Mouse (Mus musculus) ES-Bruce4 (cell line): ENCODE data around the gene Tmem143. TPM values are rescaled to one million over a fixed set of nuclear protein-coding genes. Genes with fewer than 3 reads are reported as not detected.
"Not testable (repeated sequence)": the region's sequence is repeated elsewhere in the genome, so short reads cannot be mapped to it uniquely, and the experiment has no call there.

Experiments
- H3K27ac ChIP-seq: 2 replicates; pipeline ENCODE4 v1.5.1; 2012; ENCODE audit warnings: low read length, inconsistent platforms; ENCODE audit not compliant: insufficient read depth
- H3K27me3 ChIP-seq: 2 replicates; pipeline ENCODE4 v1.6.1; 2012; ENCODE audit warnings: mild to moderate bottlenecking, low read length, inconsistent platforms; ENCODE audit not compliant: control insufficient read depth, poor library complexity, insufficient read depth, severe bottlenecking
- H3K36me3 ChIP-seq: 2 replicates; pipeline ENCODE4 v1.6.1; 2012; ENCODE audit warnings: inconsistent platforms, mild to moderate bottlenecking, low read length, moderate library complexity; ENCODE audit not compliant: control insufficient read depth, poor library complexity, insufficient read depth, severe bottlenecking
- H3K4me1 ChIP-seq: one replicate; pipeline ENCODE4 v1.8.1; 2011; ENCODE audit warnings: low read length; ENCODE audit not compliant: control insufficient read depth, insufficient read depth
- H3K4me3 ChIP-seq: 2 replicates; pipeline ENCODE4 v1.5.1; 2011; ENCODE audit warnings: low read depth, mild to moderate bottlenecking, low read length
- H3K9ac ChIP-seq: 2 replicates; pipeline ENCODE4 v1.6.1; 2012; ENCODE audit warnings: low read depth, mild to moderate bottlenecking, inconsistent platforms; ENCODE audit not compliant: poor library complexity, severe bottlenecking
- H3K9me3 ChIP-seq: replicated peaks from 2 replicates; pipeline ENCODE4 v1.6.1; 2012; ENCODE audit warnings: mild to moderate bottlenecking, low read length, inconsistent platforms; ENCODE audit not compliant: control insufficient read depth, poor library complexity, insufficient read depth, severe bottlenecking
- CTCF ChIP-seq: IDR thresholded peaks from one replicate; pipeline ENCODE4 v1.8.1; 2011; ENCODE audit warnings: low read depth, low read length
- EP300 ChIP-seq: IDR thresholded peaks from 2 replicates; pipeline ENCODE4 v1.6.1; 2011; ENCODE audit warnings: low read depth, low read length; ENCODE audit not compliant: insufficient read depth
- POLR2A ChIP-seq: IDR thresholded peaks from one replicate; pipeline ENCODE4 v1.8.1; 2011; ENCODE audit warnings: low read length; ENCODE audit not compliant: insufficient read depth
- polyA plus RNA-seq: library from polyadenylated mRNA; stranded (reverse); fragments of >200 nt; gene quantifications from 2 replicates; pipeline ENCODE4 v1.2.4, GENCODE M21; 2011; ENCODE audit warnings: low read depth; ENCODE audit not compliant: missing spikeins, insufficient read depth, insufficient read length

Gene Tmem143
- polyA plus RNA-seq, 1 experiment: 21.7 TPM

DNA sequence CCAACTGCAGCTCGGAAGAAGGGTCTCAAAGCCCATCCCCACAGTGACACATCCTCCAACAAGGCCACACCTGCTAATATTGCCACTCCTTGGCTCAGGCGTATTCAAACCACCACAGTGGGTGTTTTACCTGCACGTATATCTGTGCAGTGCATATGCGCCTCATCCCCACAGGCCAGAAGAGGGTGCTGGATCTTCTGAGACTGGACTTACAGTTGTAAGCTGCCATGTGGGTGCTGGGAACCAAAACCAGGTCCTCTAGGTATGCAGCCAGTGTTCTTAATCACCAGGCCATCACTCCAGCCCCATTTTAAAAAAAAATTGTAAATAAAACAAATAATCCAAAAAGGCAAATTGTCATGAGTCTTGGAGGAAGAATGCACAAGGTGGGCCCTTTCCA lies 16.2 kb upstream of the Tmem143 start:
- H3K4me3 ChIP-seq: no peak overlapping the region
- no peaks in the 10 kb centered on the region for H3K4me1 ChIP-seq
- H3K27me3 ChIP-seq: no peaks in the 10 kb centered on the region
- no peaks in the 10 kb centered on the region for H3K9me3 ChIP-seq
- no peak overlapping the region for H3K9ac ChIP-seq
- TF ChIP-seq EP300 (no peak), CTCF (no peak), POLR2A (no peak)
- H3K36me3 ChIP-seq: peaks cover 38% of the 10 kb centered on the region
- H3K27ac ChIP-seq: no peak overlapping the region

GRCm38 (mm10) chr7:45881011-45881410 lies 15.7 kb upstream of the Tmem143 start:
- Histone ChIP-seq H3K36me3 (peaks cover 34% of the 10 kb centered on the region), H3K27me3 (no peaks in the 10 kb centered on the region), H3K4me1 (no peaks in the 10 kb centered on the region), H3K9me3 (no peaks in the 10 kb centered on the region), H3K9ac (no peak overlapping the region), H3K27ac (no peak overlapping the region), H3K4me3 (no peak overlapping the region)
- no peak for TF ChIP-seq POLR2A
- no peak for TF ChIP-seq CTCF
- no peak for TF ChIP-seq EP300

DNA sequence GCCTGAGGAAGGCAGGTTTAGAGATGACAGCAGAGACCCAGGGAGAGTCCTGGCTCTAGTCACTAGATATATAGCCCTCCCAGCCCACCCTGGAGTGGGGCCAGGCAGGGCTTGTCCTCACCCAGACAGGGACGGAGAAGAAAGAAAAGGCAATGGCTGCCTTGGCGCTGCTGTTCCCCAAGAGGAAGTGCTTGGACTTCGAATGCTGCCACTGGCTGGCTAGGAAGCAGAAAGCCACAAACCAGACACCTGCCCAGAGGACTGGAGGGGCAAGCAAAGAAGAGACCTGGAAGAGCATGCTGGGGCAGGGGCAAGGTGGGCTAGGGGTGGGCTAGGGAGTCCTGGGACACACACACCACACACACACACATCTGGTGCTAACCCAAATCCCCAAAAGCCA lies 9.5 kb upstream of the Tmem143 start:
- Histone ChIP-seq H3K9me3 (no peaks in the 10 kb centered on the region), H3K36me3 (peaks cover 20% of the 10 kb centered on the region), H3K27ac (no peak overlapping the region), H3K9ac (no peak overlapping the region), H3K4me3 (no peak overlapping the region), H3K4me1 (no peaks in the 10 kb centered on the region), H3K27me3 (no peaks in the 10 kb centered on the region)
- TF ChIP-seq EP300 (no peak), POLR2A (no peak), CTCF (no peak)

- no peaks in the 10 kb centered on the region for H3K9me3 ChIP-seq
- H3K9ac ChIP-seq: no peak overlapping the region
- no peak overlapping the region for H3K27ac ChIP-seq
- H3K4me3 ChIP-seq: no peak overlapping the region
- no peaks in the 10 kb centered on the region for H3K36me3 ChIP-seq
- TF ChIP-seq POLR2A: no peak
- no peak for TF ChIP-seq EP300
- no peak for TF ChIP-seq CTCF
- no peaks in the 10 kb centered on the region for H3K27me3 ChIP-seq
- no peaks in the 10 kb centered on the region for H3K4me1 ChIP-seq
These were observed 4.1 kb upstream of the Tmem143 start for GRCm38 (mm10) chr7:45892651-45893050.

DNA sequence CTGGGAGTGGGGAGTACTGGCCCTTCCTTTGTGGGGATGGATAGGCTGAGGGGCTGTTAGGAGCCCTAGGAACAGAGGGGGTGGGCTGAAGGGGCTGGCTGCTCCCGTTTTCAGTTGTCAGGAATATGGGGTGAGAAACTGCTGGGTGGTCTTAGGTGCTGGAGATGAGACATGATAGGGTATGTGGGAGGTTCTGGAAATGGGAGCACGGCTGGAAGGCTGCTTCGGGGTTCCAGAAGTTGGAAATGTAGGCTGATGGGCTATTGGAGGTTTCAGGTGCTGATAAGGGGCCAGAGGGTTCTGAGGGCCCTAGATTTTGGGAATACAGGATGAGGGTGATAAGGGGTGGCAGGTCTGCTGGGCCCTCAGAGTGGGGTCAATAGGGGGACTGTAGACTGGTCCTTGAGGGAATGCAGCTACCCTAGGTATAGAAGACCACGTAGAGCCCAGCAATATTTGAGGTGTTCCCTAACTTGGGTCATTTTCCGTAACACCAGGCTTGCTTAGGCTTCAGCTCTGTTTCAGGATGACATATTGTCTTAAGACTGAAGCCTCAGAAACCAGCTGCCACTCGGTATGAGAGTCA lies 717 bp upstream of the Tmem143 start:
- no peaks in the 10 kb centered on the region for H3K9me3 ChIP-seq
- TF ChIP-seq POLR2A (no peak), CTCF (no peak), EP300 (no peak)
- H3K36me3 ChIP-seq: no peaks in the 10 kb centered on the region
- peak overlapping the region; percentile 54 for H3K4me3 ChIP-seq
- H3K27me3 ChIP-seq: no peaks in the 10 kb centered on the region
- no peak overlapping the region for H3K27ac ChIP-seq
- no peaks in the 10 kb centered on the region for H3K4me1 ChIP-seq
- peak overlapping the region; percentile 50 for H3K9ac ChIP-seq

DNA sequence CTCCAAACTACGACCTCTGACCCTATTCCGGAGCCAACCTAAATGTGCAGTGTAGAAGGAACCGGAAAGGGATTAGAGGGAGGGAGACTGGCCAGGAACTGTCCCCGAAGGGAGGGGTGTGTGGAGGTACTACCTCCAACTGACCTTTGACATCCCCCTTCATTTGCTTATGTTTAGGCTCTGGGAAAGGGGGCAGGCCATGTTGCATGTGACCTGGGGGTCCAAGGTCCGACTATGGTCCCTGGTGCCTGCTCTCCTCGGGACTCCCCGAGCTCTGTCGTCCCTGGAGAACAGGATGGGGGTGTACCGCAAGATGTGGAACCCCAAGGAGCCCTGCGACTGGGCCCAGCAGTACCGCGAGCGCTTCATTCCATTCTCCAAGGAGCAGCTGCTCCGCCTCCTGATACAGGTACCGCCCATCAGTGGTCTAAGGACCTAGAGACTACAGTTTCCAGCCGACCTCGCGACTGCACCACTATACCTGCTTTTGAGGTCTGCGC lies 567 bp downstream of the Tmem143 start:
- peak overlapping the region; percentile 78 for H3K9ac ChIP-seq

DNA sequence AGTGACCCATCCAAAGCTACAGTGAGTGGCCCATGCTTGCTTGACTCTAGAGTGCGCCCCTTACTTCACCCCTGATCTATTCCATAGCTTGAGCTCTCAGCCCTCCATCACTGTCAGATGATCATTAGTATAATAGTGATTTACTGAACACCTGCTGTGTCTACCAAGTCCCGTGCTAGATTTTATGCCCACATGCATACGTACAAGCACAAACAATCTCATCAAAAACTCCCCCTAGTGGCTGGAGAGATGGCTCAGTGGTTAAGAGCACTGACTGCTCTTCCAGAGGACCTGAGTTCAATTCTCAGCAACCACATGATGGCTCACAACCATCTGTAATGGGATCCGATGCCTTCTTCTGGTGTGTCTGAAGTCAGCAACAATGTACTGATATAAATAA lies 1.4 kb downstream of the Tmem143 start:
- Histone ChIP-seq H3K4me3 (peak overlapping the region; percentile 69), H3K9ac (peak overlapping the region; percentile 78), H3K27ac (peak overlapping the region; percentile 62)
- H3K36me3 ChIP-seq, H3K4me1 ChIP-seq, H3K27me3 ChIP-seq, H3K9me3 ChIP-seq: not testable (repeated sequence)

More for the DNA sequence above, 567 bp downstream of the Tmem143 start:
- no peaks in the 10 kb centered on the region for H3K4me1 ChIP-seq
- no peaks in the 10 kb centered on the region for H3K36me3 ChIP-seq
- peak overlapping the region; percentile 86 for H3K4me3 ChIP-seq
- H3K27ac ChIP-seq: peak overlapping the region; percentile 83
- no peaks in the 10 kb centered on the region for H3K9me3 ChIP-seq
- no peak for TF ChIP-seq POLR2A
- H3K27me3 ChIP-seq: no peaks in the 10 kb centered on the region
